Mouse (Mus musculus) heart, adult 2 months (tissue): Measurements from ENCODE around the gene Lrrc2. TPM values are rescaled to one million over a fixed set of nuclear protein-coding genes. Genes with fewer than 3 reads are reported as not detected.
A peak's percentile ranks its signal among the peaks of the same experiment; 100 is the strongest.

Experiments used
- DNase-seq, 2 experiments: peaks; one replicate each; pipeline ENCODE4 v3.0.0; 2021
- H3K27ac ChIP-seq: fragments of 200-600 bp; 2 replicates; pipeline ENCODE4 v1.8.1; 2022
- H3K27me3 ChIP-seq: fragments of 200-500 bp; 2 replicates; pipeline ENCODE4 v1.6.1; 2012; ENCODE audit warnings: mild to moderate bottlenecking, low read length, inconsistent platforms, mixed read lengths; ENCODE audit not compliant: control insufficient read depth, insufficient read depth
- H3K36me3 ChIP-seq: fragments of 200-500 bp; 2 replicates; pipeline ENCODE4 v1.6.1; 2012; ENCODE audit warnings: low read length, inconsistent platforms; ENCODE audit not compliant: control insufficient read depth, insufficient read depth
- H3K4me1 ChIP-seq: fragments of 200-500 bp; 2 replicates; pipeline ENCODE4 v1.6.1; 2011; ENCODE audit warnings: low read length; ENCODE audit not compliant: control insufficient read depth, insufficient read depth
- H3K4me3 ChIP-seq: fragments of 200-600 bp; 2 replicates; pipeline ENCODE4 v1.8.1; 2022
- H3K79me2 ChIP-seq: fragments of 200-500 bp; replicated peaks from 2 replicates; pipeline ENCODE4 v1.6.1; 2012; ENCODE audit warnings: mild to moderate bottlenecking, inconsistent platforms, low read length, moderate library complexity, mixed read lengths; ENCODE audit not compliant: control insufficient read depth, insufficient read depth
- H3K9ac ChIP-seq: fragments of 200-500 bp; 2 replicates; pipeline ENCODE4 v1.6.1; 2012; ENCODE audit warnings: low read depth, mild to moderate bottlenecking, control low read depth, inconsistent platforms, low read length, mixed read lengths
- CTCF ChIP-seq: fragments of 200-600 bp; IDR thresholded peaks from 2 replicates; pipeline ENCODE4 v1.8.1; 2022; ENCODE audit warnings: antibody characterized with exemption, mild to moderate bottlenecking, moderate library complexity
- EP300 ChIP-seq: fragments of 200-500 bp; IDR thresholded peaks from 2 replicates; pipeline ENCODE4 v1.6.1; 2011; ENCODE audit warnings: low read depth, low read length, control low read depth; ENCODE audit not compliant: insufficient read depth
- POLR2A ChIP-seq: fragments of 200-500 bp; IDR thresholded peaks from 2 replicates; pipeline ENCODE4 v1.6.1; 2011; ENCODE audit warnings: mild to moderate bottlenecking, low read depth, low read length, control low read depth; ENCODE audit not compliant: insufficient read depth
- whole genome bisulfite sequencing: fragments of 180-500 bp; shearing (Covaris S2); methylation state at CpG from one replicate; pipeline ENCODE4 v1.1.7; 2018; 5-methylcytosine and 5-hydroxymethylcytosine counted together
- intact Hi-C: fragments of 180-260 bp; cut with DNase I; formaldehyde crosslinking; loops from one replicate; pipeline ENCODE4 v1.15.1; 2025
- polyA plus RNA-seq: library from polyadenylated mRNA; depleted of rRNA; stranded (reverse); fragments of >200 nt; gene quantifications from 2 replicates; pipeline ENCODE4 v1.2.3, GENCODE M21; 2012
- total RNA-seq, 2 experiments: library from RNA; stranded (reverse); gene quantifications; 2 replicates each; pipeline ENCODE4 v1.2.3; 2021

The Lrrc2 gene
- total and polyA plus RNA-seq, 3 experiments: 57.3 to 289 (median 223) TPM

GRCm38 (mm10) chr9:110950109-110950508 lies 1.2 kb upstream of the Lrrc2 start:
- WGBS: 96% methylated on average over 3 of the region's 3 CpGs

GRCm38 (mm10) chr9:110951866-110952265 lies 521 bp downstream of the Lrrc2 start:
- 92% methylated on average over 13 of the region's 13 CpGs for WGBS
- Histone ChIP-seq H3K27ac (peak overlapping the region; percentile 93), H3K79me2 (no peaks in the 10 kb centered on the region), H3K9ac (no peak overlapping the region), H3K4me3 (no peak overlapping the region), H3K36me3 (no peaks in the 10 kb centered on the region), H3K27me3 (no peaks in the 10 kb centered on the region), H3K4me1 (peaks cover 1% of the 10 kb centered on the region)
- TF ChIP-seq CTCF (no peak), POLR2A (no peak), EP300 (no peak)
- intact Hi-C loops: no loop called here
- no peak for DNase-seq

More at GRCm38 (mm10) chr9:110950109-110950508, 1.2 kb upstream of the Lrrc2 start:
- Histone ChIP-seq H3K27ac (no peak overlapping the region), H3K36me3 (no peaks in the 10 kb centered on the region), H3K27me3 (no peaks in the 10 kb centered on the region), H3K9ac (no peak overlapping the region), H3K4me1 (peaks cover 1% of the 10 kb centered on the region), H3K4me3 (no peak overlapping the region), H3K79me2 (no peaks in the 10 kb centered on the region)
- TF ChIP-seq POLR2A: no peak
- no peak for TF ChIP-seq EP300
- TF ChIP-seq CTCF: no peak
- intact Hi-C loops: no loop called here
- DNase-seq: no peak

DNA sequence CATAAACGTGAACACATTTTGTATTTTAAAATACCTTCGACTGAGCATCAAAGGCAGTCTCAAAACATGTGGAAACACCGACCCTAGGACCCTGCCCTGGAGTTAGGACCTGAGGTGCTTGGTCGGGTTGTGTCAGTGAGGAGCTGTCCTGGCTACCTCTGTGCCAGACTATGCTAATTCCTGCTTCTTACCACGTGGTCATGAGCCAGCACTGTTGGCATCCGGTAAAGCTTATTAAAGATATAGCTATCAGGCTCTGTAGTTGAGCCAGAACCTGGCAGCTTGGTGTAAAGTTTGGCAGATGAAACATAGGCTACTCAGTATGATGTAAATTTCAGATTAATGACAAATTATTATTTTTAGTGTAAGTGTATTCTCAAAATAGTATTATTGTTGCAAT lies 1.1 kb downstream of the Lrrc2 start:
- Histone ChIP-seq H3K9ac (no peak overlapping the region), H3K36me3 (no peaks in the 10 kb centered on the region), H3K27ac (peak overlapping the region; percentile 93), H3K4me3 (no peak overlapping the region), H3K27me3 (no peaks in the 10 kb centered on the region), H3K4me1 (peaks cover 1% of the 10 kb centered on the region), H3K79me2 (no peaks in the 10 kb centered on the region)
- intact Hi-C loops: no loop called here
- peak in 1 of 2 experiments; percentile 51 for DNase-seq
- TF ChIP-seq POLR2A (peak; percentile 70), EP300 (0 out of 2 replicates have a peak, but pooled peaks have one; percentile 21), CTCF (no peak)
- 41% methylated on average over 6 of the region's 6 CpGs for WGBS

- Histone ChIP-seq H3K27me3 (no peaks in the 10 kb centered on the region), H3K79me2 (no peaks in the 10 kb centered on the region), H3K4me3 (peak overlapping the region; percentile 61), H3K9ac (peak overlapping the region; percentile 19), H3K36me3 (no peaks in the 10 kb centered on the region), H3K27ac (peak overlapping the region; percentile 93), H3K4me1 (peaks cover 1% of the 10 kb centered on the region)
- intact Hi-C loops: no loop called here
- 39% methylated on average over 5 of the region's 5 CpGs for WGBS
- TF ChIP-seq CTCF: no peak
- no peak for TF ChIP-seq EP300
- TF ChIP-seq POLR2A: no peak
- DNase-seq: no peak
Measured at GRCm38 (mm10) chr9:110952931-110953549, 1.7 kb downstream of the Lrrc2 start.

DNA sequence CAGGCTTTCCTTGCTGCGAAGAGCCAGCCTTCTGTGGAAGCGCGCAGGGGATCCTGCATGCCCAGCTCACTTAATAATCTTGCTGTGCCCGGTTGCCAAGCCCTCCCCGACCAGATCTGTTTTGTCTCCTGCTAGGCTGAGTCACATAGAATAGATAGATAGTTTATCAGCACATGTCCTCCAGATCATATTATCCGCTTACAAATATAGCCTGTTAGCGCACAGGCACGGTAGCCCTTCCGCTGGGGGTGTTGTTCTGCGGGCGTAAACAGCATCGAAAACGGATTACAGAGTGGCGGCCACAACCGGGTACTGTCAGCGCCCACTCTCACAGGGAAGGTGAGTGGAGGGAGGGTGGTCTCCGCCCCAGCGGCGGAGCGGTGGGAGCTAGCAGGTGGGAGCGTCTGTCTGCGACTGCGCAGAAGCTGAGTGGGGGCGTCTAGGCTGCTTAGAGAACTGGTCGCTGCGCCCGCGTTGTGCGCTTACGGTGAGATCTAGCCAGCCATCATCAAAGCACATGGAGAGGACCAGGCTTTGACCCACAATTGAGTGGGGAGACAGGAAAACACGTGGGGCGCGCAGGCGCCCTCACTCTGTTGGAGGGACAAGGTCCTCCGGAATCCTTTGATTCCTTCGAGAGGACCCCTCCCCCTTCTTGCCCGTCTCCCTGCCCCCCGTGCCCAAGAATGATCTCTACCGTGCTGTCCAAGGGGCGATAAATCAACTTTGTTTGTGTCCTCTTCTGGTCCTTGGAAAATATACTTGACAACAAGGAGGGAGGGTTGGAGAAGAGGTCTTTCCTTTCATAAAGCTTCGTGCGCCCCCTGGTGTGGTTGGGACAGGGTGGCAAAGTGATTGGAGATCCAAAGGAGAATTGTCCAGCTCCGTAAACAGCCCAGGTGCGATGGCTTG lies 2.5 kb downstream of the Lrrc2 start:
- peak overlapping the region; percentile 92 for H3K9ac ChIP-seq
- H3K4me1 ChIP-seq: peaks cover under 1% of the 10 kb centered on the region
- no peaks in the 10 kb centered on the region for H3K36me3 ChIP-seq
- WGBS: under 1% methylated on average over 44 of the region's 44 CpGs
- TF ChIP-seq POLR2A: peak; percentile 74; the same call in 1 of the 2 replicates
- peak; percentile 77 for TF ChIP-seq CTCF
- peak; percentile 78 for TF ChIP-seq EP300
- DNase-seq: peak; percentile 74 to 83
- H3K27me3 ChIP-seq: no peaks in the 10 kb centered on the region
- H3K79me2 ChIP-seq: no peaks in the 10 kb centered on the region
- peak overlapping the region; percentile 93 for H3K27ac ChIP-seq
- peak overlapping the region; percentile 61 for H3K4me3 ChIP-seq
- intact Hi-C loops: loop anchor here (1.0 kb wide), 1 partner anchor 31 kb away; no protein-coding TSS in a partner anchor
